Mouse (Mus musculus) gastrocnemius, adult 2 months (tissue): ENCODE measurements around the gene Mien1. TPM values are rescaled to one million over a fixed set of nuclear protein-coding genes. Genes with fewer than 3 reads are reported as not detected.

Experiments
- DNase-seq: peaks from one replicate; pipeline ENCODE4 v3.0.0; 2022
- H3K27ac ChIP-seq: fragments of 200-600 bp; 2 replicates; pipeline ENCODE4 v1.8.1; 2022; ENCODE audit warnings: mild to moderate bottlenecking
- H3K4me3 ChIP-seq: fragments of 200-600 bp; 2 replicates; pipeline ENCODE4 v1.8.1; 2022; ENCODE audit warnings: mild to moderate bottlenecking, moderate library complexity
- CTCF ChIP-seq: fragments of 200-600 bp; IDR thresholded peaks from 2 replicates; pipeline ENCODE4 v1.8.1; 2022; ENCODE audit warnings: antibody characterized with exemption, mild to moderate bottlenecking, moderate library complexity
- intact Hi-C: fragments of 180-260 bp; cut with DNase I; formaldehyde crosslinking; loops from one replicate; pipeline ENCODE4 v1.15.1; 2025
- total RNA-seq, 2 experiments: library from RNA; stranded (reverse); gene quantifications; 2 replicates each; pipeline ENCODE4 v1.2.3; 2021

The Mien1 gene
- total RNA-seq, 2 experiments from 2014 or later = 30.3 to 37.4 TPM

GRCm38 (mm10) chr11:98457367-98458120 lies 18.8 kb upstream of the Mien1 start:
- peak; percentile 90 for DNase-seq
- intact Hi-C loops = loop anchor here (1.0 to 5.0 kb wide), 3 partner anchors 45 to 192 kb away; partner anchors contain the start of gene Erbb2
- TF ChIP-seq CTCF = peak; percentile 77
- Histone ChIP-seq H3K27ac (peak overlapping the region; percentile 51), H3K4me3 (peak overlapping the region; percentile 74)

- Histone ChIP-seq H3K4me3 (peak overlapping the region; percentile 74), H3K27ac (no peak overlapping the region)
- no peak for TF ChIP-seq CTCF
- DNase-seq = no peak
- intact Hi-C loops = loop anchor here (1.0 to 5.0 kb wide), 3 partner anchors 45 to 192 kb away; partner anchors contain the start of gene Erbb2
These were observed 18.2 kb upstream of the Mien1 start for GRCm38 (mm10) chr11:98456945-98457344.

GRCm38 (mm10) chr11:98456545-98456944 lies 17.8 kb upstream of the Mien1 start:
- intact Hi-C loops = loop anchor here (5.0 kb wide), 2 partner anchors 44 to 114 kb away; partner anchors contain the start of gene Erbb2
- no peak overlapping the region for H3K4me3 ChIP-seq
- H3K27ac ChIP-seq = no peak overlapping the region
- DNase-seq = no peak
- TF ChIP-seq CTCF = no peak

GRCm38 (mm10) chr11:98455484-98455883 lies 16.7 kb upstream of the Mien1 start:
- Histone ChIP-seq H3K4me3 (no peak overlapping the region), H3K27ac (no peak overlapping the region)
- intact Hi-C loops = loop anchor here (5.0 kb wide), 2 partner anchors 43 to 113 kb away; partner anchors contain the start of gene Erbb2
- no peak for TF ChIP-seq CTCF
- no peak for DNase-seq

GRCm38 (mm10) chr11:98449921-98450771 lies 11.4 kb upstream of the Mien1 start:
- no peak for TF ChIP-seq CTCF

GRCm38 (mm10) chr11:98449419-98449818 lies 10.6 kb upstream of the Mien1 start:
- DNase-seq = no peak
- no peak for TF ChIP-seq CTCF
- H3K27ac ChIP-seq = peak overlapping the region; percentile 69; the same call in 1 of the 2 replicates
- H3K4me3 ChIP-seq = no peak overlapping the region
- intact Hi-C loops = no loop called here

More at GRCm38 (mm10) chr11:98449921-98450771, 11.4 kb upstream of the Mien1 start:
- Histone ChIP-seq H3K27ac (no peak overlapping the region), H3K4me3 (no peak overlapping the region)
- DNase-seq = no peak
- intact Hi-C loops = no loop called here

GRCm38 (mm10) chr11:98448191-98448790 lies 9.5 kb upstream of the Mien1 start:
- Histone ChIP-seq H3K4me3 (peak overlapping the region; percentile 35), H3K27ac (peak overlapping the region; percentile 69)
- DNase-seq = no peak
- intact Hi-C loops = no loop called here
- TF ChIP-seq CTCF = no peak

GRCm38 (mm10) chr11:98447475-98447834 lies 8.7 kb upstream of the Mien1 start:
- intact Hi-C loops = no loop called here
- Histone ChIP-seq H3K27ac (no peak overlapping the region), H3K4me3 (no peak overlapping the region)
- DNase-seq = no peak
- TF ChIP-seq CTCF = no peak

GRCm38 (mm10) chr11:98446562-98447474 lies 8.0 kb upstream of the Mien1 start:
- no peak for TF ChIP-seq CTCF
- Histone ChIP-seq H3K27ac (no peak overlapping the region), H3K4me3 (peak overlapping the region; percentile 9)
- peak; percentile 25 for DNase-seq
- intact Hi-C loops = no loop called here

- H3K27ac ChIP-seq = no peak within 1 kb of the TSS
- TF ChIP-seq CTCF = no peak
- H3K4me3 ChIP-seq = peak within 1 kb of the TSS; percentile 9
- no peak for DNase-seq
- intact Hi-C loops = no loop called here
These were observed 7.4 kb upstream of the Mien1 start, which contains the start of gene Grb7 for GRCm38 (mm10) chr11:98446213-98446561. Grb7 (plus strand) TSS chr11:98446394.

GRCm38 (mm10) chr11:98445679-98446078 lies 6.9 kb upstream of the Mien1 start:
- TF ChIP-seq CTCF = no peak
- H3K4me3 ChIP-seq = no peak overlapping the region
- DNase-seq = no peak
- intact Hi-C loops = no loop called here
- H3K27ac ChIP-seq = no peak overlapping the region

GRCm38 (mm10) chr11:98445238-98445637 lies 6.4 kb upstream of the Mien1 start:
- DNase-seq = no peak
- no peak for TF ChIP-seq CTCF
- Histone ChIP-seq H3K27ac (no peak overlapping the region), H3K4me3 (no peak overlapping the region)
- intact Hi-C loops = no loop called here
